In genomic region chr5:67800801-67801200, GRCm38 (mm10) we compare ENCODE assay signal across 16 mouse cellular contexts. TPM values are rescaled to one million over a fixed set of nuclear protein-coding genes. Genes with fewer than 3 reads are reported as not detected.
A peak's percentile ranks its signal among the peaks of the same experiment; 100 is the strongest.
DNase-seq lines count a peak whose midpoint lies in the region; ATAC-seq and TF ChIP-seq lines count a peak whose summit lies in the region.
"Had no signal": no experiment of that assay in that cellular context is flagged by ENCODE, and none has a peak within 500 bp of the region (broad histone marks: within the 10 kb centered on the region; RNA-seq: fewer than 3 reads in every experiment).

No protein-coding gene starts in this region.

- H3K27me3 ChIP-seq in heart, embryonic 12.5 days (replicated peaks), result no peaks in the 10 kb centered on the region
- H3K27me3 ChIP-seq: embryonic facial prominence, embryonic 13.5 days; hindbrain, embryonic 12.5 days; limb, embryonic 13.5 days had no signal

- no peak overlapping the region for H3K9ac ChIP-seq in heart, embryonic 12.5 days
- H3K9ac ChIP-seq: embryonic facial prominence, embryonic 13.5 days; hindbrain, embryonic 12.5 days; limb, embryonic 13.5 days; liver, embryonic 14.5 days had no signal

- no peaks in the 10 kb centered on the region for H3K9me3 ChIP-seq in heart, embryonic 12.5 days (replicated peaks)
- H3K9me3 ChIP-seq: embryonic facial prominence, embryonic 13.5 days; hindbrain, embryonic 12.5 days; limb, embryonic 13.5 days had no signal

- H3K4me1 ChIP-seq in heart, embryonic 12.5 days (replicated peaks), result peaks cover 14% of the 10 kb centered on the region
- H3K4me1 ChIP-seq: embryonic facial prominence, embryonic 13.5 days had no signal

- ATAC-seq in heart, embryonic 12.5 days (ENCODE audit: insufficient number of reproducible peaks, low FRiP score), result no peak
- ATAC-seq: forebrain, embryonic 16.5 days; midbrain, embryonic 16.5 days had no signal

- TF ChIP-seq CTCF in gastrocnemius, adult 2 months (IDR thresholded peaks at IDR 0.05), result no peak

- no peak for DNase-seq in gastrocnemius, adult 2 months
- no peak for DNase-seq in gastrocnemius, postnatal 10 days
- DNase-seq in testis, postnatal 14 days (ENCODE audit: low spot score), result peak; percentile 1
- DNase-seq in testis, postnatal 10 days (ENCODE audit: low spot score), result no peak
- DNase-seq in lung, postnatal 25 days (ENCODE audit: low spot score), result peak; percentile 57
- DNase-seq in urinary bladder, adult 18-20 months (ENCODE audit: low spot score in 2 of 2), result no peak
- no peak for DNase-seq in urinary bladder, postnatal 14 days (ENCODE audit: low spot score)
- DNase-seq: adrenal gland, postnatal 10 days; spleen, adult 18-20 months had no signal

- H3K4me2 ChIP-seq in heart, embryonic 12.5 days, result no peak overlapping the region
- H3K4me2 ChIP-seq: embryonic facial prominence, embryonic 13.5 days; hindbrain, embryonic 12.5 days; limb, embryonic 13.5 days had no signal

- no peaks in the 10 kb centered on the region for H3K36me3 ChIP-seq in heart, embryonic 12.5 days
- H3K36me3 ChIP-seq: embryonic facial prominence, embryonic 13.5 days; hindbrain, embryonic 12.5 days; limb, embryonic 13.5 days had no signal

- peak overlapping the region; percentile 46; the same call in 1 of the 2 replicates for H3K27ac ChIP-seq in gastrocnemius, adult 2 months
- H3K27ac ChIP-seq in heart, embryonic 12.5 days (ENCODE audit: poor library complexity, severe bottlenecking), result no peak overlapping the region
- H3K27ac ChIP-seq: embryonic facial prominence, embryonic 13.5 days; hindbrain, embryonic 12.5 days; limb, embryonic 13.5 days; liver, embryonic 14.5 days had no signal

- intact Hi-C loops in gastrocnemius, adult 2 months (cut with DNase I), result no loop called here

- 49% methylated on average over 8 of the region's 8 CpGs for WGBS in heart, embryonic 12.5 days

- no peak overlapping the region for H3K4me3 ChIP-seq in gastrocnemius, adult 2 months
- no peak overlapping the region for H3K4me3 ChIP-seq in heart, embryonic 12.5 days
- H3K4me3 ChIP-seq: embryonic facial prominence, embryonic 13.5 days; hindbrain, embryonic 12.5 days; limb, embryonic 13.5 days had no signal

RNA-seq across cellular contexts. Expression of gene Atp8a1, which starts 46.4 kb away (rescaled TPM):
- 10 to 100 TPM; 47.1 to 62.3 TPM for total RNA-seq in gastrocnemius, adult 2 months (2021)
- total RNA-seq in gastrocnemius, postnatal 10 days (2021), result 10 to 100 TPM in 1 of 2 experiments, 1 to 10 TPM in 1; 9.7 to 11.3 TPM
- 16.8 and 20.0 TPM in 2 replicates for polyA plus RNA-seq in heart, embryonic 12.5 days (2016; fragmentation: Nextera tagmentation; extraction: Ambion mirVana)

Comparison
In these comparisons a context has a peak if more than half of its experiments do, and no peak if none do; other contexts are left out.
1. DNase-seq: peak in testis, postnatal 14 days (single experiment) and lung, postnatal 25 days (single experiment); none in gastrocnemius, adult 2 months (single experiment), gastrocnemius, postnatal 10 days (single experiment), testis, postnatal 10 days (single experiment), urinary bladder, adult 18-20 months (0 of 2) and urinary bladder, postnatal 14 days (single experiment).